Mouse (Mus musculus): ENCODE results near the gene Zfp598.

Gene Zfp598

DNA sequence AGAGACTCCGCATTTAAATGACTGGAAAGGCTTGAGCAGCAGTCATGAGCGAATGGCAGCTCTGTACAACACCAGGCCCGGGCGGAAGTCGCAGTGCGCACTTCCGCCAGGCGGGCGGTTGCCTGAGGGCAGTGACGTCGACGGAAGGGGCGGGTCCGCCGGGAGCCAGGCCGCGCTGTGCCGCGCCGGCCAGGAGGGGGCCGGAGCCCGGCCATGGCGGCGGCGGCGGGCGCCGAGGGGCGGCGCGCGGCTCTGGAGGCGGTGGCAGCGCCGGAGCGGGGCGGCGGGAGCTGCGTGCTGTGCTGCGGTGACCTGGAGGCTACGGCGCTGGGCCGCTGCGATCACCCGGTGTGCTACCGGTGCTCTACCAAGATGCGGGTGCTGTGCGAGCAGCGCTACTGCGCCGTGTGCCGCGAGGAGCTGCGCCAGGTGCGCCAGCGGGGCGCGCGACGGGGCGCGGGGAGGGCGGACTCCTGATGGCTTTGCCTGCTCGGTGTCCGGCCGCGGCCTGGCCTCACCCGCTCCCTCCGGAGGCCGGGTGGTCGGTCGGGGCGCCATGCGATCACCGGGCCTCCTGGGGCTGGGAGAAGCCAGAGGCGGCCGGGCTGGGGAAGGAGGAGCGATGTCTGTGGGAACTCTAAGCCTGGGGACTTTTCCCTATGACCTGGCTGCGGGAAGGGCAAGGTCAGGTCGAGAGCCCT is at the start of gene Zfp598:
Gene Zfp598 (plus strand): TSS at position 143 of the 701 bp plus-strand sequence.
- peak; percentile 95 for DNase-seq

DNA sequence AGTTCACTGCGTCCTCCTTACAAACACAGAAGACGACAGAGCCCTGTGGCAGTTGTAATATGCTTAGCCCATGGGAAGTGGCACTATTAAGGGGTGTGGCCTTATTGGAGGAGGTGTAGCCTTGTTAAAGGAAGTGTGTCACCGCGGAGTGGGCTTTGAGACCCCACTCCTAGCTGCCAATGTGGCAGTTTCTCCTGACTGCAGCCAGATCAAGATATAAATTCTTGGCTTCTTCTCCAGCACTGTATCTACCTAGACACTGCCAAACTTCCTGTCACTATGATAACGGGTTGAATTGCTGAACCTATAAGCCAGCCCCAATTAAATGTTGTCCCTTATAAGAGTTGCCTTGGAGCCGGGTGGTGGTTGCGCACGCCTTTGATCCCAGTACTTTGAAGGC is 44.0 kb upstream of the Zfp598 start:
- no peak for DNase-seq

DNA sequence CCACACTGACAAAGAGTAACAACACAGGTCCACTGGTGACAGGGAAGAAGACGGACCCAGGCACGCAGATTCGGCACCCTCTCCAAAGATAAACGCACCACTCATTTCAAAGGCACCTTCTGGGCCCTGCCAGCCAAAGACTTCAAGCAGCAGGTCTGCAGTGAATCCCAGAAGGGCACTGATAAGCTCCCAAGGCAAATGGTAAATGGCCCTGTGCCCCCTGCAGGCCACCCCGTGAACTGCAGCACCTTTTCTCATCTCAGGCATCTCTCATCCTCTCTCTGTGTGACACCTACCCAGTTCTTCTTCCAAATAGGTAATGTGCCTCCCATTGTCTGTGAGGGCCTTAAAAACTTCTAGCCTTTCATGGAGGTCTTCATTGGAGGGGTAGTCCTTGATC is 40.8 kb upstream of the Zfp598 start:
- DNase-seq = peak; percentile 41

GRCm38 (mm10) chr17:24630072-24630471 is 39.4 kb upstream of the Zfp598 start:
- DNase-seq = peak; percentile 47

DNA sequence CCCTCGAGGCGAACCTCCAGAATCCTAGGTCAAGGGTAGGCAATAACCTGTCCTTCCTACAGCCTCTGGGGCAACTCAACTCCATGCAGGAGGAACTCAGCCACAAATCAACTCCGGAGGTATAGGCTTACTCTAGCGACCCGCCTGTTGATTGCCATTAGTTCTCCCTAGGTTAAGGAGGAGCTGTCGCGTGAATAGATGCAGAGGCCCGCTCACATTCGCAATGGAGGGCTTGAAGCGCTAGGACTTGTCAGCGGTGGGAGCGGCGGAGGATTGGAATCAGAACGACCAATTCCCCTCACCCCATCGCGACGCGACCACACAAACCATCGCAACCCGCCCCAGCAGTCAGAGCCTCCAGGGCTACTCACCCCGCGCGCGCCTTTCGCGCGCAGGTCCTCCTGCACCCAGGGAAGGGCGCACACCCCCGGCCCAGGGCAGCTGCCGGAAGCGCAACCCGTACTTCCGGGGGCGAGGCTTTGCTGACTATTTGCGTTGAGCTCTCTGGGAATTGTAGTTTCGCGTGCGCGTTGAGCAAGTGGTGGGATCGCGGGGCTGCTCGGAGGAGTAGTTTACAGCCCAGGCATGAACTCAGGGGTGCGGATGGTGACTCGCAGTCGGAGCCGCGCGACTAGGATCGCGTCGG is 37.2 kb upstream of the Zfp598 start, which contains the start of the genes Tsc2 and Nthl1:
Gene Tsc2 (minus strand): TSS at position 464 of the 646 bp plus-strand sequence.
Gene Nthl1 (plus strand): TSS at position 514 of the 646 bp plus-strand sequence.
- peak; percentile 87 for DNase-seq

- no peak for DNase-seq
Observed at GRCm38 (mm10) chr17:24632813-24633449, 36.6 kb upstream of the Zfp598 start.

- no peak for DNase-seq
Observed at GRCm38 (mm10) chr17:24633831-24634230, 35.7 kb upstream of the Zfp598 start.

GRCm38 (mm10) chr17:24635024-24635423 is 34.5 kb upstream of the Zfp598 start:
- DNase-seq = no peak

GRCm38 (mm10) chr17:24635694-24636093 is 33.8 kb upstream of the Zfp598 start:
- no peak for DNase-seq

DNA sequence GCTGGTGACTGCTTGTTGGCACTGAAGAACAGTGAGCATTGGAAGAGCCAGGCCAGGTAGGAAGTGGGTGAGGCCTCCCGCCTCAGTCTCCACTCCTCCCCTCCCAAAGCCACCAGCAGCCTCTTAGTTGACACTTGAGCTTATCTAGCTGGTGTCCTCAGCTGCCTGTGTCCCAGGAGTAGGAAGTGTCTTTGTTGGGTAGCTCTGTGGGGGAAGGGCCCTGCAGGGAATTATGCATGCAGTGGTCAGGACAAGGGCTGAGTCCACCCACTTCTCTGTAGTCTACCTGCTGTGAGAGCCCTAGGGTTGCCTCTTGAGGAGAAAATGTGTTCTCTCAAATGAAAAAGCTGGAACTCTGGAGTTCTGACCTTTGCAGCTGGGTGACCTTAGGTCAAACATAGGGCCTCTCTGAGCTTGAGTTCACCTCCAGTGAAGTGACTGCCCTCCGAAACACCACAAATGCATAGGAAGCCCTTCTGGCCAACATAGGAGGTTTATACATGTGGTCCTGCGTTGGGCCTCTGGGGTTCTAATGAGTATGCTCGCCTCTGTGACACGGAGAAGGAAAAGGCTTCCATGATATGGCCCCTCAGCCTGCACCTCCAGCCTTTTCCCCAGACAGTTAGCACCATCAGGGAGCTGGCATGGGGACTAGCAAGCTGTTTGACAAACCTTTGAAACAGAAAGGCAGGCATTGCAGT is 32.6 kb upstream of the Zfp598 start:
- DNase-seq = no peak

- no peak for DNase-seq
Observed at GRCm38 (mm10) chr17:24638214-24638613, 31.3 kb upstream of the Zfp598 start.

GRCm38 (mm10) chr17:24638840-24639239 is 30.6 kb upstream of the Zfp598 start:
- no peak for DNase-seq

- DNase-seq = no peak
Observed at GRCm38 (mm10) chr17:24639571-24639988, 29.9 kb upstream of the Zfp598 start.

GRCm38 (mm10) chr17:24640119-24640518 is 29.4 kb upstream of the Zfp598 start:
- DNase-seq = no peak

DNA sequence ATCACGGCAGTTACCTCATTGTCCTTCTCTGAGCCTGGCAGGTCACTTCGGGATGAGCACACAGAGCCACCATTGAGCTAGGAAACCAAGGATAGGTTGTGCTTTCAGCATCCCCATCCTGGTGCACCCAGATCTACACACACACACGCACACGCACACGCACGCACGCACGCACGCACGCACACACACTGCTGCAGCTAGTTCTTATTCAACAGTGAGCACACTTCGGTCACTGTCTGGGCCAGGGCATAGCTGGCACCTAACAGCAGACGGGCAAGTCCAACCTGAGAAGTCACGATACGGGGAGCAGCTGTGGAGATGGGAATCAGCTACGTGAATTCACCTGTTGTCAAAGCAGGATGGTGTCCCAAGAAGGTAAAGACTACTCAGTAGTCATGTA is 28.9 kb upstream of the Zfp598 start:
- no peak for DNase-seq

DNA sequence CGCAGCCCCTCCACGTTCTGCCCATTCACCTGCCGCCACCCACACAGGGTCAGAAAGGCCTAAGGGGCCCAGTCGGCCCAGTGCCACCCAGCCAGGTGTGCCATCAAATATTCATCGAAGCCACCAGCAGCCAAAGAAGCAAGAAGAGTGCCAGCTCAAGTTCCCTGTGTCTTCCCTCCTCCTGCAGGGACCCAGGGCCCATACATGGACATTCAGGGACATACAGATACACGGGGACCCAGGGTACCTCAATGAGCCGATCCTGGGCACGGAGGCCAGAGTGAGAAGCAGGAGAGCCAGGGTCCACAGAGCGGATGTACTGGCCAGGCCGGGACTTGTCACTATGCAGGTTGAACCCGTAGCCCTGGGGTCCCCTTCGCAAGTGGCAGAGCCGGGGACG is 27.5 kb upstream of the Zfp598 start:
- DNase-seq = no peak

GRCm38 (mm10) chr17:24642791-24643343 is 26.6 kb upstream of the Zfp598 start:
- DNase-seq = no peak

- no peak for DNase-seq
Observed at GRCm38 (mm10) chr17:24644030-24644715, 25.3 kb upstream of the Zfp598 start.

- DNase-seq = no peak
Observed at GRCm38 (mm10) chr17:24644875-24645721, 24.4 kb upstream of the Zfp598 start.

DNA sequence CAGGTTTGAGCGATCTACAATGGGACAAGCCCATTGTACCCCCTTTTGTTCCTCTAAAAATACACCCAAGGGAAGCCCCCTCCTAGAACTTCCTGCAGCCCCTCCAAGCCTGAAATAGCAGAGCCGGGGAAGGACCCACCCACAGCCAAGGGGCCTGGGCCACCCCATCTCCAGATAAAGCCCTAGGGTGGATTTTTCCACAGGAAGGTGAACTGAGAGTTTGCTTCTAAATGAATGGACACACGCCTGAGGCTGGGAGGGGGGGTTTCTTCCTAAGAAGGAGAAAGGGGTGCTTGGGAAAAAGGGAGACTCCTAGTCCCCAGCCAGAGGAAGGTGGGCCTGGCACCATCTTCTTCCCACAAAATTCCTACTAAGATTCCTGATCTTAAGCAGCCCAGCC is 23.6 kb upstream of the Zfp598 start:
- no peak for DNase-seq

DNA sequence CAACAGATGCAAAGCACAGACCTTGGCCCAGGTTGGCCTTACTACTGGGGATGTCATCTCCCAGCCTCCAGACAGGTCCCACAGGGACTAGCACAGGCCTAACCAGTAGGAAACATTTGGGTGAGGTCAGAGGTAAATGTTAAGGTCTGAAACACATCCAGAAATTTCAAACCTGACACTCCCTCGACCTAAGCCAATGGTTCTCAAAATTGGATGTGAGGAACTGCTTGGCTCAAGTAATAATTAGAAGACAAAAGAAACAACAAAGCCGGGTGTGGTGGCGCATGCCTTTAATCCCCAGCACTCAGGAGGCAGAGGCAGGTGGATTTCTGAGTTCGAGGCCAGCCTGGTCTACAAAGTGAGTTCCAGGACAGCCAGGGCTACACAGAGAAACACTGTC is 23.1 kb upstream of the Zfp598 start:
- DNase-seq = no peak
